Mouse (Mus musculus) kidney, embryonic 16.5 days (tissue): ENCODE measurements around the gene Mypn. TPM values are rescaled to one million over a fixed set of nuclear protein-coding genes. Genes with fewer than 3 reads are reported as not detected.

Experiments used
- ATAC-seq: fragments of 200-750 bp; cut with Nextera tagmentation; 2 replicates; pipeline ENCODE4 v1.8.0; 2017; ENCODE audit warnings: moderate TSS enrichment; ENCODE audit not compliant: low FRiP score, low TSS enrichment
- H3K27ac ChIP-seq: fragments of 300-500 bp; sonication (generic); 2 replicates; pipeline ENCODE4 v1.5.1; 2014; ENCODE audit warnings: low read length
- H3K27me3 ChIP-seq: fragments of 300-500 bp; sonication (generic); 2 replicates; pipeline ENCODE4 v1.6.1; 2014; ENCODE audit warnings: low read length, control low read depth, mixed read lengths; ENCODE audit not compliant: insufficient read depth
- H3K36me3 ChIP-seq: fragments of 300-500 bp; sonication (generic); 2 replicates; pipeline ENCODE4 v1.6.1; 2014; ENCODE audit warnings: low read length, control low read depth, mixed read lengths; ENCODE audit not compliant: insufficient read depth
- H3K4me1 ChIP-seq: fragments of 300-500 bp; sonication (generic); 2 replicates; pipeline ENCODE4 v1.6.1; 2014; ENCODE audit warnings: low read length, control low read depth, mixed read lengths; ENCODE audit not compliant: insufficient read depth
- H3K4me2 ChIP-seq: fragments of 300-500 bp; sonication (generic); replicated peaks from 2 replicates; pipeline ENCODE4 v1.6.1; 2014; ENCODE audit warnings: low read depth, low read length
- H3K4me3 ChIP-seq: fragments of 300-500 bp; sonication (generic); 2 replicates; pipeline ENCODE4 v1.5.1; 2014; ENCODE audit warnings: mild to moderate bottlenecking, low read length
- H3K9ac ChIP-seq: fragments of 300-500 bp; sonication (generic); replicated peaks from 2 replicates; pipeline ENCODE4 v1.6.1; 2014; ENCODE audit warnings: low read length
- H3K9me3 ChIP-seq: fragments of 300-500 bp; sonication (generic); 2 replicates; pipeline ENCODE4 v1.6.1; 2016; ENCODE audit warnings: low read length, control low read depth
- WGBS: fragments of 180-500 bp; shearing (Covaris S2); extraction: QIAGEN DNeasy Blood & Tissue Kit; methylation state at CpG from one replicate; pipeline ENCODE4 v1.1.7; 2014; 5-methylcytosine and 5-hydroxymethylcytosine counted together
- polyA plus RNA-seq: library from polyadenylated mRNA; unstranded; fragments of >200 nt; fragmentation: Nextera tagmentation; extraction: Ambion mirVana; gene quantifications from 2 replicates; pipeline ENCODE4 v1.2.1, GENCODE M21; 2015

Gene Mypn
- polyA plus RNA-seq, 1 experiment from 2014 or later: 0.10 TPM

GRCm38 (mm10) chr10:63238090-63238489 lies 34.3 kb upstream of the Mypn start:
- ATAC-seq: no peak
- Histone ChIP-seq H3K27ac (no peak overlapping the region), H3K9me3 (no peaks in the 10 kb centered on the region), H3K9ac (no peak overlapping the region), H3K4me1 (peaks cover 8% of the 10 kb centered on the region), H3K4me3 (no peak overlapping the region), H3K27me3 (no peaks in the 10 kb centered on the region), H3K4me2 (no peak overlapping the region), H3K36me3 (no peaks in the 10 kb centered on the region)
- 78% methylated on average over 4 of the region's 4 CpGs for WGBS

- Histone ChIP-seq H3K4me3 (no peak overlapping the region), H3K27me3 (no peaks in the 10 kb centered on the region), H3K4me2 (no peak overlapping the region), H3K9ac (no peak overlapping the region), H3K36me3 (no peaks in the 10 kb centered on the region), H3K4me1 (no peaks in the 10 kb centered on the region), H3K9me3 (no peaks in the 10 kb centered on the region), H3K27ac (no peak overlapping the region)
- 38% methylated on average over 2 of the region's 2 CpGs for WGBS
- no peak for ATAC-seq
Measured at GRCm38 (mm10) chr10:63237206-63237605, 33.5 kb upstream of the Mypn start.

DNA sequence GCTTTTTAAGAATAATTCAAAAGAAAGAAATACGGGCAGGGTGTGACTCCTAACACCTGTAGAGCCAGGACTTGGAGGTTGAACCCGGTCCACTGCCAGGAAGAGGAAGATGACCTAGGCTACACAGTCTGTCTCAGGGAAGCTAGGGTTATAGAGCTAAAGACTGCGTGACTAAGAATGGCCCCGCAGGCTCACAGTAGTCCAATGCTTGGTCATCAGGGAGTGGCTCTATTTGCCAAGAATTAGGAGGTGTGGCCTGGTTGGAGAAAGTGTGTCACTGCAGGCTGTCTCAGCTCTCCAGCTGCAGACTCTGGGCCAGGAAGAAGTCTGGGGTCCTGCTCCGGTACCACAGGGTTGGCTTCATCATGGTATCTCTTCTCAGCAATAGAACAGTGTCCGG lies 32.9 kb upstream of the Mypn start:
- Histone ChIP-seq H3K9ac (no peak overlapping the region), H3K27me3 (no peaks in the 10 kb centered on the region), H3K27ac (no peak overlapping the region), H3K4me2 (no peak overlapping the region), H3K4me3 (no peak overlapping the region), H3K4me1 (no peaks in the 10 kb centered on the region), H3K36me3 (no peaks in the 10 kb centered on the region), H3K9me3 (no peaks in the 10 kb centered on the region)
- no peak for ATAC-seq
- WGBS: 90% methylated on average over 6 of the region's 6 CpGs

DNA sequence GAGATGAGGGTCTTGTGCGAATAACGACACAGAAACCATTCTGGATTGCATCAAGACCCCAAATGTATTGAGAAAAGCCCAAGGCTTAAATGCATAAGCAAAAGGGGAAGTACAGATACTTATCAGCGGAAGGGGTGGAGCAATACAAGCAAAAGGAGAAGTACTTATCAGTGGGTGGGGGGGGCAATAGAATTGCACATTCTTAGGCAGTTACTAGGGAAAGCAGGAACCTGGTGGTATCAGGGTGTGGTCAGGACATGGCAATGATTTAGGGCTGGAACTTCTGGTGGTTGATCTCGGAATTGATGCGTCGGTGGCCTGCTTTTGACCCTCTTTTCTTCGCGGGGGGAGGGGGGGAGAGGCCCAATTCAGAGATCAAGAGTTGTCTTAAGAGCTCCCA lies 32.1 kb upstream of the Mypn start:
- H3K27me3 ChIP-seq: no peaks in the 10 kb centered on the region
- no peaks in the 10 kb centered on the region for H3K9me3 ChIP-seq
- H3K36me3 ChIP-seq: no peaks in the 10 kb centered on the region
- H3K4me3 ChIP-seq: no peak overlapping the region
- H3K4me1 ChIP-seq: no peaks in the 10 kb centered on the region
- no peak overlapping the region for H3K9ac ChIP-seq
- 80% methylated on average over 8 of the region's 8 CpGs for WGBS
- no peak for ATAC-seq
- H3K27ac ChIP-seq: no peak overlapping the region
- H3K4me2 ChIP-seq: no peak overlapping the region

DNA sequence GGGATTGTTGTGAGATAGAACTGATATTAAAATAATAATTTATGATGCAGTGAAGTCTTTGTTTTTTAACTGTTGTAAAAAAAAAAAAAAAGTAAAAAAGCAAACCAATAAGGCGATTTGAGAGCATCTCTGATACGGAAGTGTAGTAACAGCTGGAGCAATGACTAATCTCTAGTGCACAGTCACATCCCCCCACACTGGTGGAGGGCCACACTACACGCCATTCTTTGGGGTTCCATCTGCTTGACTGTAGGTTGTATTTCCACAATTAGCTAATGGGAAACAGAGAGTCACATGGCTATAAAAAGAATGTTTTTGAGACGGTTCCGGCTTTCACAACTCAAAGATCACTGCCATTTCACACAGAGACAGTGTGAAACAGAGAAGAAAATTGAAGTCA lies 30.4 kb upstream of the Mypn start:
- ATAC-seq: no peak
- Histone ChIP-seq H3K9me3 (no peaks in the 10 kb centered on the region), H3K4me2 (no peak overlapping the region), H3K27me3 (no peaks in the 10 kb centered on the region), H3K4me3 (no peak overlapping the region), H3K36me3 (no peaks in the 10 kb centered on the region), H3K9ac (no peak overlapping the region), H3K4me1 (no peaks in the 10 kb centered on the region), H3K27ac (no peak overlapping the region)
- 85% methylated on average over 5 of the region's 5 CpGs for WGBS

DNA sequence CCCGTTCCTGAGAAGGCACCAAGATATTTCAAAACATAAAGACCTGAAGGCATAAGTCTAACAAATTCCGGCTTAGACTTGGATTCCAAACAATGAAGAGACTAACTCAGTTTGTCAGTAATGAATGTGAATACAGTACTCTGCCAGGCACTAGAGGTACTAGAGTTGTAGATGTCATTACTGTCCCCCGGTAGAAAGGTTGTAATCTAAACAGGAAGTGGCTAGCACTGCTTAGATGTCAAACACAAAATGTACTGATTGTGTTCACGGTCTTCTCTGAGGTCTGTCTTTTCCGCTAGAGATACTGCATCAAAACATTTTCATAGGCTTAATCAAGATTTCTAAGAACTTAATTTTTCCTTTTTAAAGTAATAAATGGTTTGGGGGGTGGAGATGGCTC lies 27.9 kb upstream of the Mypn start:
- Histone ChIP-seq H3K9ac (no peak overlapping the region), H3K36me3 (no peaks in the 10 kb centered on the region), H3K9me3 (no peaks in the 10 kb centered on the region), H3K4me3 (no peak overlapping the region), H3K4me1 (no peaks in the 10 kb centered on the region), H3K4me2 (no peak overlapping the region), H3K27ac (no peak overlapping the region), H3K27me3 (no peaks in the 10 kb centered on the region)
- ATAC-seq: no peak
- 64% methylated on average over 5 of the region's 5 CpGs for WGBS

DNA sequence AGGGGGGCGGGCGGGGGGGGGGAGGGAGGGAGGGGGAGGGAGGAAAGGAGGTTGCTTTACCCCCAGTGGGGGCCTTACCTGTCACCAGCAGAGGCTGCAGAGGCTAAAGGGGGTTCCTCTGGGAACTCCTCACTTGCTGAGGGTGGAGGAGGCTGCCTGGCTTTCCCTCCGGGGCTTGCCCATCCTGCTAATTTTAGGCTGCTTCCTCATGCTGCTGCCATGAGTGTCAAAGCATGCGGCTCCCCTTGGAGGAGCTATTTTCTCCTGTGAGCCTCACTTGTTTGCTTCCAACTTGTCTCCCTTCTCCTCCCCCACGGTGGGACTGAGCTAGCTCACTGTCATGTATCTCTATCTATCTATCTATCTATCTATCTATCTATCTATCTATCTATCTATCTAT lies 27.1 kb upstream of the Mypn start:
- 35% methylated on average over 3 of the region's 5 CpGs for WGBS
- no peak for ATAC-seq
- Histone ChIP-seq H3K4me1 (no peaks in the 10 kb centered on the region), H3K4me2 (no peak overlapping the region), H3K4me3 (no peak overlapping the region), H3K36me3 (no peaks in the 10 kb centered on the region), H3K9me3 (no peaks in the 10 kb centered on the region), H3K27ac (no peak overlapping the region), H3K27me3 (no peaks in the 10 kb centered on the region), H3K9ac (no peak overlapping the region)

GRCm38 (mm10) chr10:63230266-63230665 lies 26.5 kb upstream of the Mypn start:
- no peaks in the 10 kb centered on the region for H3K36me3 ChIP-seq
- no peak overlapping the region for H3K4me3 ChIP-seq
- 87% methylated on average over 7 of the region's 7 CpGs for WGBS
- no peak overlapping the region for H3K27ac ChIP-seq
- no peaks in the 10 kb centered on the region for H3K9me3 ChIP-seq
- no peaks in the 10 kb centered on the region for H3K27me3 ChIP-seq
- no peak overlapping the region for H3K4me2 ChIP-seq
- H3K4me1 ChIP-seq: no peaks in the 10 kb centered on the region
- no peak overlapping the region for H3K9ac ChIP-seq
- no peak for ATAC-seq

DNA sequence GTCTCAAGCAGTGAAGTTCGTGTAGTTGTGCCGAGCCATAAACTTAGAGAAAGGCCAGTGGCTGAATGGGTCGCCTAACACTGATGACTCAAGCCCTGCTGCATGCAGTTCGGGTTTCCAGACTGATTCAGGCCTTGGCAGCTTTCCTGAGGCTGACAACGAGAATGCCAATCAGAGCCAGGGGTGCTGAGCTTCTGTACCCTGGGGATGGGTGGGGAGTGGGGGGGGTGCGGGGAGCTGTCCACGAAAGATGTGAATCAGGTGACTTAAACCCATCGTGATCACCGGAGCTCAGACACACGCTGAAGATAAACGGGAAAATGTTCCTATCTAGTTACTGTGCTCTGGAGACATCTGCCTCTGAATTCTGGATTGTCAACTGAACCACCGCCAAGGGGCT lies 20.6 kb upstream of the Mypn start:
- H3K27ac ChIP-seq: no peak overlapping the region
- H3K9me3 ChIP-seq: no peaks in the 10 kb centered on the region
- no peaks in the 10 kb centered on the region for H3K27me3 ChIP-seq
- no peak overlapping the region for H3K9ac ChIP-seq
- no peaks in the 10 kb centered on the region for H3K4me1 ChIP-seq
- ATAC-seq: no peak
- 61% methylated on average over 12 of the region's 12 CpGs for WGBS
- H3K4me2 ChIP-seq: no peak overlapping the region
- no peaks in the 10 kb centered on the region for H3K36me3 ChIP-seq
- H3K4me3 ChIP-seq: no peak overlapping the region

DNA sequence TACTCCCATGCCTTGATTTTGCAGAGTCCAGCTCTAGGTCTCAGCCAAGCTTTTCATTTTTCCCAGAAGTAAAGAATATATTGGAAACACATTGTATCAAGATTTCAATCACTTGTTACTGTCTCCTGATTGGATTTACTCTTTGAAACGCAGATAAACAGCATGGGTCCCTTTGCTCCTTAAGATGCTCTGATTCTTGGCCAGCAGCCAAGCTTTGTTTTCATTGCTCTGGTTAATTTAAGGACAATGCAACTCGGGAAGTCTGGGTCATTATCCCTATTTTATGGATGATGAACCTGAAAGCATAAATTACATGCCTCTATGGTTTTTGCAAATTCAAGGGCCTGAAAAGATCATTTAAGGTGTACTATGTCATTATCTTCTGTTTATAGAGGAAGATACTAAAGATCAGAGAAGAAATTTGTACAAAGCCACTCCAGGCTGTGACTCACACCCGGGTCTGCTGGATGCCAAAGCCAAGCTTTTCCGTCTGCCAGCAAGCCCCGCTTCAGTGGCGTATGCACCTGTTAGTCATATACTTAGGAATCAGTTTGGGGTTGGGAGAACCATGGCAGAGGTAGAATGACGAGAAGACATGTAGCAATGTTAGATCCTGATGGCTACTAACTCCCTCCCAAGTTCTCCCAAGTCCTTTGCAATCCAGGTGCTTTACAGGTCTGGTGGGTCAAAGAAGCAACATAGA lies 17.5 kb upstream of the Mypn start:
- no peaks in the 10 kb centered on the region for H3K9me3 ChIP-seq
- no peak overlapping the region for H3K4me3 ChIP-seq
- no peaks in the 10 kb centered on the region for H3K36me3 ChIP-seq
- WGBS: 56% methylated on average over 7 of the region's 7 CpGs
- H3K27me3 ChIP-seq: no peaks in the 10 kb centered on the region
- no peak overlapping the region for H3K4me2 ChIP-seq
- no peak overlapping the region for H3K9ac ChIP-seq
- H3K27ac ChIP-seq: no peak overlapping the region
- H3K4me1 ChIP-seq: no peaks in the 10 kb centered on the region
- ATAC-seq: no peak
